Mouse (Mus musculus): Measurements from ENCODE around the gene Elk3.
"Not testable (repeated sequence)": the region's sequence is repeated elsewhere in the genome, so short reads cannot be mapped to it uniquely, and the experiment has no call there.

DNA sequence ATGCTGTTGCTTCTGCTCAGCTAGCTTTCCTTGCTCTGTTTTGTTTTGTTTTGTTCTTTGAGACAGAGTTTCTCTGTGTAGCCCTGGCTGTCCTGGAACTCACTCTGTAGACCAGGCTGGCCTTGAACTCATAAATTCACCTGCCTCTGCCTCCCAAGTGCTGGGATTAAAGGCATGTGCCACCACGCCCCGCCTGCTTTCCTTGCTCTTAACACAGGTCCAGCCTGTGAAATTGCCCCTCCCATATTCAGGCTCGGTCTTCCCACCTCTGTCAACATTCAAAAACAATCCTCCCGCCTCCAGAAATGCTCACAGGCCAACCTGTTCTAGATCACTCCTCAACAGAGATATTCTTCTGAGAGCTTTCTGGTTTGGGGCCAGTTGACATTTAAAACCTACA is 49.3 kb upstream of the Elk3 start:
- TF ChIP-seq ZC3H11A (IDR thresholded peaks at IDR 0.05; ENCODE audit: borderline replicate concordance, low read depth, low read length); ZNF384 (IDR thresholded peaks at IDR 0.05; ENCODE audit: low read depth, low read length); HCFC1 (IDR thresholded peaks at IDR 0.05; ENCODE audit: borderline replicate concordance, insufficient read depth, low read length): not testable (repeated sequence)
